In the genomic region with DNA sequence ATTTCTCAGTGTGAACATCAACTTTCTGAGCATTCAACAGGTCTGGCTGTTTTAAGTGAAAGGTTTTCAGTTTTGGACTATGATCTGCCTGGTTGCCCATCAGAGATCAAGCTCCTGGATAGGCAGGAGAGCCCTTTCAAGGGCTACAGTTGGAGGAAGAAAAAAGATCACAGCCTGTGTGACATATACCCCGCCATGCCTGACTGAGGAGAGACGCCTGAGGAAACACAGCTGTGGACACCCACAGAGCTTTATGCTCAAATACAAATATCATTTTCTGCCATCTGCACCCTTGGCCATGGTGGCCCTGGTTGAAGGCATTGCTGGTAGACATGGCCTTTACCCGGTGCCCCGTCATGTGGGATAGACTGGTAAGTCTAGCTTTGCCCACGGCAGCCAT, we compare ENCODE assay signal across 19 mouse cellular contexts.
"Had no signal": no experiment of that assay in that cellular context is flagged by ENCODE, and none has a peak within 500 bp of the region (broad histone marks: within the 10 kb centered on the region; RNA-seq: fewer than 3 reads in every experiment).

No protein-coding gene starts in this region.

- H3K36me3 ChIP-seq: midbrain, embryonic 10.5 days; midbrain, embryonic 12.5 days; neural tube, embryonic 13.5 days; neural tube, embryonic 15.5 days had no signal

- H3K4me2 ChIP-seq: lung, embryonic 14.5 days; midbrain, embryonic 12.5 days; neural tube, embryonic 13.5 days; neural tube, embryonic 15.5 days had no signal

- H3K4me3 ChIP-seq: midbrain, embryonic 10.5 days; midbrain, embryonic 12.5 days; myocyte; neural tube, embryonic 13.5 days; neural tube, embryonic 15.5 days had no signal

- H3K9ac ChIP-seq: lung, embryonic 14.5 days; midbrain, embryonic 12.5 days; neural tube, embryonic 13.5 days; neural tube, embryonic 15.5 days had no signal

- H3K27me3 ChIP-seq: midbrain, embryonic 12.5 days; neural tube, embryonic 13.5 days; neural tube, embryonic 15.5 days had no signal

- H3K9me3 ChIP-seq: midbrain, embryonic 10.5 days; midbrain, embryonic 12.5 days; neural tube, embryonic 13.5 days; neural tube, embryonic 15.5 days had no signal

- H3K4me1 ChIP-seq: midbrain, embryonic 10.5 days; neural tube, embryonic 13.5 days; neural tube, embryonic 15.5 days had no signal

- H3K27ac ChIP-seq: midbrain, embryonic 10.5 days; midbrain, embryonic 12.5 days; neural tube, embryonic 13.5 days; neural tube, embryonic 15.5 days had no signal

- DNase-seq: lung, adult 18-20 months; lung, embryonic 14.5 days; lung, postnatal 10 days; lung, postnatal 4 days; midbrain, embryonic 14.5 days; retina, postnatal 1 day; right cerebral cortex, adult 18-20 months; right cerebral cortex, postnatal 25 days; right cerebral cortex, postnatal 4 days; spleen, adult 18-20 months; thymus, adult 18-20 months; thymus, postnatal 14 days; thymus, postnatal 36 days had no signal

- ATAC-seq: midbrain, embryonic 16.5 days had no signal
